Mouse (Mus musculus) hindbrain, embryonic 11.5 days (tissue): Measurements from ENCODE around the gene Olfr1029. TPM values are rescaled to one million over a fixed set of nuclear protein-coding genes. Genes with fewer than 3 reads are reported as not detected.
A peak's percentile ranks its signal among the peaks of the same experiment; 100 is the strongest.
"Not testable (repeated sequence)": the region's sequence is repeated elsewhere in the genome, so short reads cannot be mapped to it uniquely, and the experiment has no call there.

Experiments
- ATAC-seq: fragments of 200-750 bp; cut with Nextera tagmentation; 2 replicates; pipeline ENCODE4 v1.8.0; 2017; ENCODE audit warnings: mild to moderate bottlenecking, moderate TSS enrichment, moderate library complexity; ENCODE audit not compliant: low FRiP score
- DNase-seq: peaks from one replicate; pipeline ENCODE4 v3.0.0-alpha.2; 2015; ENCODE audit warnings: low spot score
- H3K27ac ChIP-seq: fragments of 300-500 bp; sonication (generic); 2 replicates; pipeline ENCODE4 v1.5.1; 2014; ENCODE audit warnings: mild to moderate bottlenecking, low read depth, low read length
- H3K27me3 ChIP-seq: fragments of 300-500 bp; sonication (generic); 2 replicates; pipeline ENCODE4 v1.6.1; 2014; ENCODE audit warnings: mild to moderate bottlenecking, low read length, moderate library complexity, mixed read lengths; ENCODE audit not compliant: control insufficient read depth, insufficient read depth
- H3K36me3 ChIP-seq: fragments of 300-500 bp; sonication (generic); 2 replicates; pipeline ENCODE4 v1.6.1; 2014; ENCODE audit warnings: mild to moderate bottlenecking, low read length, moderate library complexity, mixed read lengths; ENCODE audit not compliant: control insufficient read depth, insufficient read depth
- H3K4me1 ChIP-seq: fragments of 300-500 bp; sonication (generic); replicated peaks from 2 replicates; pipeline ENCODE4 v1.6.1; 2014; ENCODE audit warnings: low read length, mixed read lengths; ENCODE audit not compliant: control insufficient read depth, insufficient read depth
- H3K4me2 ChIP-seq: fragments of 300-500 bp; sonication (generic); replicated peaks from 2 replicates; pipeline ENCODE4 v1.6.1; 2014; ENCODE audit warnings: mild to moderate bottlenecking, low read depth, low read length
- H3K4me3 ChIP-seq: fragments of 300-500 bp; sonication (generic); 2 replicates; pipeline ENCODE4 v1.5.1; 2014; ENCODE audit warnings: low read depth, low read length
- H3K9ac ChIP-seq: fragments of 300-500 bp; sonication (generic); 2 replicates; pipeline ENCODE4 v1.6.1; 2014; ENCODE audit warnings: low read depth, low read length
- H3K9me3 ChIP-seq: fragments of 300-500 bp; sonication (generic); 2 replicates; pipeline ENCODE4 v1.6.1; 2016; ENCODE audit warnings: low read length; ENCODE audit not compliant: control insufficient read depth
- WGBS: fragments of 180-500 bp; shearing (Covaris S2); extraction: QIAGEN DNeasy Blood & Tissue Kit; methylation state at CpG from one replicate; pipeline ENCODE4 v1.1.7; 2014; 5-methylcytosine and 5-hydroxymethylcytosine counted together
- polyA plus RNA-seq: library from polyadenylated mRNA; unstranded; fragments of >200 nt; fragmentation: Nextera tagmentation; extraction: Ambion mirVana; gene quantifications from 2 replicates; pipeline ENCODE4 v1.2.1, GENCODE M21; 2014

Gene Olfr1029
- not detected in 2 replicates for polyA plus RNA-seq

DNA sequence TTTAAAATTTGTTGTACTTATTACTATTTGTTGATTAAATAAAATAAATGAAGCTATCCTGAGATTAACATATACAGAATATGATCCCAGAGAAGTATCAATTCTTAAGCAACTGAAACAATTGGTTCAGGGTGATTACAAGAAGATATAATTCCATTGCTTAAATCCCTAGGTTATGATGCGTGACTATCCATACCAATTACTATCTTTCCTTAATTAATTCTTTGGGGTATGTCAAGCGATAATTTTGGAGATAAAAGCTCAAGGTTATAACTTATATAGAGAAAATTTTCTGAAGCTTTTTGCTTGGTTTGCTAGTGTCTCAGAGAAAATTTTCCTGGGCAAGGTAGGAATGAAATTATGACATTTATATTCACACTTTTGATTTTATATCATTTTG, at the start of gene Olfr1029:
Olfr1029 (plus strand) TSS at position 301 of the 400 bp plus-strand sequence.
- DNase-seq: no peak

DNA sequence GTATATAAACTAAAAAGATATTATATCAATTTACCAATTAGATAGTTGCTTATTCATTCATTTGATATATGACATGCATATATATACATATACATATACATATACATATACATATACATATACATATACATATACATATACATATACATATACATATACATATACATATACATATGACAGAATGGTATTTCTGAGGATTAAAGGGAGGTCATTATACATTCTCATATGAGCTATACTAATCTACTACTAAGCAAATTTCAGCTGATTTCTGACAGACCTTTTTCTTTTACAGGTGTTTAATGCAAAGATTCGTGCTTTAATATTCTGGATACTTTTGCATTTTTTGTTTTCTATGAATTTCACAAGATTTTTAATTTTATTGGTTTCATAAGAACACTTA, 23.6 kb upstream of the Olfr1029 start, which contains the start of gene Olfr1028:
Olfr1028 (plus strand) TSS at position 301 of the 400 bp plus-strand sequence.
- Histone ChIP-seq H3K4me1 (no peaks in the 10 kb centered on the region), H3K9ac (no peak within 1 kb of the TSS), H3K9me3 (no peaks in the 10 kb centered on the region), H3K27me3 (no peaks in the 10 kb centered on the region), H3K27ac (no peak within 1 kb of the TSS), H3K4me3 (no peak within 1 kb of the TSS), H3K4me2 (no peak within 1 kb of the TSS), H3K36me3 (no peaks in the 10 kb centered on the region)
- 85% methylated on average over 1 of the region's 1 CpGs for WGBS
- no peak for ATAC-seq
- no peak for DNase-seq

More for the DNA sequence above, at the start of gene Olfr1029:
- Histone ChIP-seq H3K4me2 (no peak within 1 kb of the TSS), H3K27ac (no peak within 1 kb of the TSS), H3K36me3 (no peaks in the 10 kb centered on the region), H3K27me3 (no peaks in the 10 kb centered on the region), H3K4me3 (no peak within 1 kb of the TSS), H3K9me3 (no peaks in the 10 kb centered on the region), H3K4me1 (no peaks in the 10 kb centered on the region), H3K9ac (no peak within 1 kb of the TSS)
- no peak for ATAC-seq
- 91% methylated on average over 2 of the region's 2 CpGs for WGBS

DNA sequence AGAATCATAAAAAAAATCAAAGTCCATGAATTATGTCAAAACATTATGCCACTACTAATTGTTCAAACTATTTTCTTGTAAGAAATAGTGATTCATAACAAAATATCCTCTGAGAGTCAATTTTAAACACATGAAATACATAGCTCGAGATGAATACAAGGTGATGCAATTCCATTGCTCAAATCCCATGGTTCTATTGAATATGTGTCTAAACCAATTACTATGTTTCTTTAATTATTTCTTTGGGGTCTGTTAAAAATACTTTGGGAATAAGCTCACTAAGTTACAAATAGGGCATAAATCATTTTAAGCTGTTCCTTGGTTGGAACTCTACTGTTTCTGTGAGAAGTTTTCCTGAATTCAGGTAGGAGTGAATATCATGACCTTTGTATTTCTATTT, 5.3 kb downstream of the Olfr1029 start, which contains the start of gene Olfr1030:
Olfr1030 (plus strand) TSS at position 301 of the 400 bp plus-strand sequence.
- Histone ChIP-seq H3K9me3 (no peaks in the 10 kb centered on the region), H3K27ac (no peak within 1 kb of the TSS), H3K36me3 (no peaks in the 10 kb centered on the region), H3K4me2 (no peak within 1 kb of the TSS), H3K27me3 (no peaks in the 10 kb centered on the region), H3K4me3 (no peak within 1 kb of the TSS), H3K9ac (no peak within 1 kb of the TSS), H3K4me1 (no peaks in the 10 kb centered on the region)
- WGBS: 91% methylated on average over 1 of the region's 1 CpGs
- no peak for DNase-seq
- ATAC-seq: no peak

DNA sequence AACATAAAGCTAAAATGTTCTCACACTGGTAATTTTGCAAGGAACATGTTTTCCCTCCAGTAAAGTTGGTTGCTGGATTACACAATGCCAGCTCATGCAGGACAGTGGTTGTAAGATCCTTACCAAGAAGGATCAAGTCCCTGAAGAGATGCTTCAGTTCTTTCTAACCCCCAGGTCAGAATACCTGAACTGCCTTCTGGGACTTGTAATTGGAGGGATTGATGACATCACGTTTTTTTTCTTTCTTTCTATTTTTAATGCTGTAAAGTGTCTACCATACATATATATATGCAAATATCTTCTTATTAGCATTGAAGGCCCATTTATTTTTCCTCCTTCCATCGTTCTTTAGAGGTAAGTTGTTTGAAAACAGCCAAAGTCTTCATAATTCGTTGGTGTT, 16.3 kb downstream of the Olfr1029 start, which contains the start of gene Olfr1031:
Olfr1031 (plus strand) TSS at position 301 of the 400 bp plus-strand sequence.
- WGBS: 76% methylated on average over 3 of the region's 3 CpGs
- no peak for DNase-seq
- no peaks in the 10 kb centered on the region for H3K4me1 ChIP-seq
- H3K9me3 ChIP-seq: no peaks in the 10 kb centered on the region
- H3K4me2 ChIP-seq: no peak within 1 kb of the TSS
- no peaks in the 10 kb centered on the region for H3K27me3 ChIP-seq
- ATAC-seq: no peak
- H3K4me3 ChIP-seq: no peak within 1 kb of the TSS
- no peak within 1 kb of the TSS for H3K27ac ChIP-seq
- no peaks in the 10 kb centered on the region for H3K36me3 ChIP-seq
- no peak within 1 kb of the TSS for H3K9ac ChIP-seq

DNA sequence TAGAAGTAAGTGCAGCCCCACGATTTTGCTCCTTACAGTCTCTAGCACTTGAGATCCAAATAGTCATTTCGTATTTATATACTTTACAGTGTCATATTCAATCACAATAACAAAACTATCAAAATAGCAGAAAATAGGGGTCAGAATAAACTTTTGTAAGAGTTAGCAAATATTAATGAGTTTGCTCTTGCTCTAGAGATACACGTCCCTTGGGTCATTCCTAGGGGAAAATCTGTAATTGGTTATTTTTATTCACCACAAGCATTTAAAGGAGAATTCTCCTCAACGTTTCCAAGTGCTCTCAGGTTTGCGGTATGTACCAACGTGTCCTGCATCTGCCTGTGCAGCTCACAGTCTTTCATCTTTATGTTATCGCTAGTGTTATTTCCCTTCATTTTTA, 31.5 kb downstream of the Olfr1029 start, which contains the start of gene Olfr1032:
Olfr1032 (plus strand) TSS at position 301 of the 400 bp plus-strand sequence.
- ATAC-seq (no peak), DNase-seq (no peak)
- Histone ChIP-seq H3K36me3 (no peaks in the 10 kb centered on the region), H3K27me3 (no peaks in the 10 kb centered on the region), H3K4me3 (no peak within 1 kb of the TSS), H3K27ac (no peak within 1 kb of the TSS), H3K4me2 (no peak within 1 kb of the TSS), H3K4me1 (no peaks in the 10 kb centered on the region), H3K9me3 (no peaks in the 10 kb centered on the region), H3K9ac (no peak within 1 kb of the TSS)
- 89% methylated on average over 7 of the region's 7 CpGs for WGBS

DNA sequence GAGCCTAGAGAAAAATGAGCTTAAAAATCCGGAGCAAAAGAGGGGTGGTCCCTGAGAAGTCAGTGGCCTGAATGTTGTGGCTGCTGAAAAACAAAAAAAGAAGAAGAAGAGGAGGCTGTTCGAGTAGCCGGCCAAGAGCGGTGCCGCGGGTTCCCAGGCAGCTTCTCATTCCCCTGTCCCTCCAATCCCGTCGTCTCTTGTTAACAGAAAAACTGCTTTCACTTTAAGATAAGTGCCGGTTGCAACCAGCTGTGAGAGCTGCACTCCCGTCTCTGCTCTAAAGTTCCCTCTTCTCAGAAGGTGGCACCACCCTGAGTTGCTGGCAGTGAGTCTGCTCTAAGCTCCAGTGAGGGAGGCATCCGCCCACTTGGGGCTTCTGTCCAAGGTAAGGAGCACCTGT, 46.7 kb downstream of the Olfr1029 start, which contains the start of gene Olfr1033:
Olfr1033 (plus strand) TSS at position 228 of the 400 bp plus-strand sequence.
- H3K4me3 ChIP-seq: peak within 1 kb of the TSS; percentile 16; the same call in 1 of the 2 replicates
- 10% methylated on average over 10 of the region's 11 CpGs for WGBS

DNA sequence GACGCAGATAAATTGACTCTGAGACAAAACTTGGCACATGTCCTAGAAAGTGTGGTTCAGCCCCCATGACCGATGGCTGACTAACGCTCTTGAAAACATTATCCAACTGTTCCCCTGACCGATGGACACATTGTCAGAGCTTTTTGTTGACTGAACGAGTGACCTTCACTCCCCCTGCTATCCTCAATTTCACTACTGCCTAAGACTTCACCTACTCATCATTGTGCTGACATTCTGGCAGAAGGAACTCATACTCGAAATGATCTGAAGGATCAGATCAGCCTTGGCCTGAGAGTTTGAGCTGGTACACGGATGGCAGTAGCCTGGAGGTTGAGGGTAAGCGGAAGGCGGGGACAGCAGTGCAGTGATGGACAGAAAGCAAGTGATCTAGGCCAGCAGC, 47.8 kb downstream of the Olfr1029 start:
- not testable (repeated sequence) for DNase-seq, H3K9me3 ChIP-seq, H3K27ac ChIP-seq, H3K4me2 ChIP-seq, H3K4me1 ChIP-seq, ATAC-seq, H3K27me3 ChIP-seq, H3K36me3 ChIP-seq, H3K9ac ChIP-seq, H3K4me3 ChIP-seq
- WGBS: 81% methylated on average over 3 of the region's 9 CpGs

More for the DNA sequence above, 46.7 kb downstream of the Olfr1029 start, which contains the start of gene Olfr1033:
- H3K27ac ChIP-seq, H3K9ac ChIP-seq, H3K4me1 ChIP-seq, H3K9me3 ChIP-seq, H3K36me3 ChIP-seq, ATAC-seq, H3K27me3 ChIP-seq: not testable (repeated sequence)
- H3K4me2 ChIP-seq: 0 out of 2 replicates have a peak within 1 kb of the TSS, but pooled peaks have one; percentile 6
- peak; percentile 30 for DNase-seq

Other genes with a start within 250 kb of the Olfr1029 start
- not detected in 2 replicates for gene Olfr1012, start 211.1 kb upstream of the Olfr1029 start, polyA plus RNA-seq
- not detected in 2 replicates for gene Olfr1013, start 206.8 kb upstream of the Olfr1029 start, polyA plus RNA-seq
- not detected in 2 replicates for gene Olfr1014, start 201.2 kb upstream of the Olfr1029 start, polyA plus RNA-seq
- not detected in 2 replicates for gene Olfr1015, start 191.9 kb upstream of the Olfr1029 start, polyA plus RNA-seq
- not detected in 2 replicates for gene Olfr1016, start 171.4 kb upstream of the Olfr1029 start, polyA plus RNA-seq
- gene Olfr1018, start 155.4 kb upstream of the Olfr1029 start, polyA plus RNA-seq: not detected in 2 replicates
- not detected in 2 replicates for gene Olfr1019, start 128.4 kb upstream of the Olfr1029 start, polyA plus RNA-seq
- gene Olfr1020, start 126.9 kb upstream of the Olfr1029 start, polyA plus RNA-seq: not detected in 2 replicates
- gene Olfr1022, start 105.3 kb upstream of the Olfr1029 start, polyA plus RNA-seq: not detected in 2 replicates
- gene Olfr1023, start 88.3 kb upstream of the Olfr1029 start, polyA plus RNA-seq: not detected in 2 replicates
- gene Olfr1024, start 68.8 kb upstream of the Olfr1029 start, polyA plus RNA-seq: not detected in 2 replicates
- not detected in 2 replicates for gene Olfr1025-ps1, start 58.7 kb upstream of the Olfr1029 start, polyA plus RNA-seq
- not detected in 2 replicates for gene Olfr1026, start 52.3 kb upstream of the Olfr1029 start, polyA plus RNA-seq
- gene Olfr1028, start 23.5 kb upstream of the Olfr1029 start, polyA plus RNA-seq: not detected in 2 replicates
- gene Olfr1030, start 5.4 kb downstream of the Olfr1029 start, polyA plus RNA-seq: not detected in 2 replicates
- gene Olfr1031, start 16.4 kb downstream of the Olfr1029 start, polyA plus RNA-seq: not detected in 2 replicates
- gene Olfr1032, start 31.6 kb downstream of the Olfr1029 start, polyA plus RNA-seq: not detected in 2 replicates
- gene Olfr1033, start 46.7 kb downstream of the Olfr1029 start, polyA plus RNA-seq: not detected in 2 replicates
- not detected in 2 replicates for gene Olfr1034, start 72.0 kb downstream of the Olfr1029 start, polyA plus RNA-seq
- gene Olfr1036, start 100.1 kb downstream of the Olfr1029 start, polyA plus RNA-seq: not detected in 2 replicates
- gene Olfr1037, start 113.5 kb downstream of the Olfr1029 start, polyA plus RNA-seq: not detected in 2 replicates
- gene Olfr1039, start 162.0 kb downstream of the Olfr1029 start, polyA plus RNA-seq: not detected in 2 replicates
- gene Olfr1040, start 172.8 kb downstream of the Olfr1029 start, polyA plus RNA-seq: not detected in 2 replicates
- gene Olfr1042, start 187.9 kb downstream of the Olfr1029 start, polyA plus RNA-seq: not detected in 2 replicates
- not detected in 2 replicates for gene Olfr1043, start 193.6 kb downstream of the Olfr1029 start, polyA plus RNA-seq
- gene Olfr1044, start 203.9 kb downstream of the Olfr1029 start, polyA plus RNA-seq: not detected in 2 replicates
- not detected in 2 replicates for gene Olfr52, start 211.8 kb downstream of the Olfr1029 start, polyA plus RNA-seq
- gene Olfr1045, start 229.1 kb downstream of the Olfr1029 start, polyA plus RNA-seq: not detected in 2 replicates
- gene Olfr1046, start 245.4 kb downstream of the Olfr1029 start, polyA plus RNA-seq: not detected in 2 replicates